Mouse (Mus musculus) limb, embryonic 11.5 days (tissue): ENCODE measurements around the gene Galnt18. TPM values are rescaled to one million over a fixed set of nuclear protein-coding genes. Genes with fewer than 3 reads are reported as not detected.

ENCODE experiments used
- ATAC-seq: fragments of 200-750 bp; cut with Nextera tagmentation; 2 replicates; pipeline ENCODE4 v1.8.0; 2017; ENCODE audit warnings: low read depth; ENCODE audit not compliant: insufficient number of reproducible peaks, low FRiP score, low TSS enrichment
- DNase-seq: peaks from one replicate; pipeline ENCODE4 v3.0.0-alpha.2; 2015; ENCODE audit warnings: low spot score
- H3K27ac ChIP-seq: fragments of 300-500 bp; sonication (generic); replicated peaks from 2 replicates; pipeline ENCODE4 v1.5.1; 2014; ENCODE audit warnings: low read depth, mild to moderate bottlenecking, low read length
- H3K27me3 ChIP-seq: fragments of 300-500 bp; sonication (generic); 2 replicates; pipeline ENCODE4 v1.6.1; 2014; ENCODE audit warnings: mild to moderate bottlenecking, low read length, mixed read lengths; ENCODE audit not compliant: control insufficient read depth, insufficient read depth
- H3K36me3 ChIP-seq: fragments of 300-500 bp; sonication (generic); 2 replicates; pipeline ENCODE4 v1.6.1; 2014; ENCODE audit warnings: mild to moderate bottlenecking, low read length, moderate library complexity, mixed read lengths; ENCODE audit not compliant: control insufficient read depth, insufficient read depth
- H3K4me1 ChIP-seq: fragments of 300-500 bp; sonication (generic); 2 replicates; pipeline ENCODE4 v1.6.1; 2014; ENCODE audit warnings: low read length, mixed read lengths; ENCODE audit not compliant: control insufficient read depth, insufficient read depth
- H3K4me2 ChIP-seq: fragments of 300-500 bp; sonication (generic); 2 replicates; pipeline ENCODE4 v1.6.1; 2014; ENCODE audit warnings: low read depth, mild to moderate bottlenecking, moderate library complexity; ENCODE audit not compliant: severe bottlenecking
- H3K4me3 ChIP-seq: fragments of 300-500 bp; sonication (generic); 2 replicates; pipeline ENCODE4 v1.5.1; 2014; ENCODE audit warnings: low read depth, low read length
- H3K9ac ChIP-seq: fragments of 300-500 bp; sonication (generic); 2 replicates; pipeline ENCODE4 v1.6.1; 2014; ENCODE audit warnings: mild to moderate bottlenecking, low read length
- H3K9me3 ChIP-seq: fragments of 300-500 bp; sonication (generic); 2 replicates; pipeline ENCODE4 v1.6.1; 2016; ENCODE audit warnings: low read length; ENCODE audit not compliant: control insufficient read depth
- WGBS: fragments of 180-500 bp; shearing (Covaris S2); extraction: QIAGEN DNeasy Blood & Tissue Kit; methylation state at CpG from one replicate; pipeline ENCODE4 v1.1.7; 2014; 5-methylcytosine and 5-hydroxymethylcytosine counted together
- polyA plus RNA-seq: library from polyadenylated mRNA; unstranded; fragments of >200 nt; fragmentation: Nextera tagmentation; extraction: Ambion mirVana; gene quantifications from 2 replicates; pipeline ENCODE4 v1.2.1, GENCODE M21; 2014

Galnt18 gene
- polyA plus RNA-seq, 1 experiment from 2014 or later: 7.0 TPM

GRCm38 (mm10) chr7:111509167-111509854 is 270.5 kb downstream of the Galnt18 start:
- ATAC-seq (no peak), DNase-seq (no peak)
- Histone ChIP-seq H3K4me1 (no peaks in the 10 kb centered on the region), H3K9me3 (no peaks in the 10 kb centered on the region), H3K27me3 (no peaks in the 10 kb centered on the region), H3K36me3 (no peaks in the 10 kb centered on the region), H3K9ac (no peak overlapping the region), H3K4me2 (no peak overlapping the region), H3K27ac (no peak overlapping the region), H3K4me3 (no peak overlapping the region)
- 62% methylated on average over 2 of the region's 2 CpGs for WGBS

GRCm38 (mm10) chr7:111500616-111501015 is 279.2 kb downstream of the Galnt18 start:
- no peak overlapping the region for H3K9ac ChIP-seq
- ATAC-seq: no peak
- no peak overlapping the region for H3K4me2 ChIP-seq
- 80% methylated on average over 2 of the region's 2 CpGs for WGBS
- H3K4me1 ChIP-seq: no peaks in the 10 kb centered on the region
- no peaks in the 10 kb centered on the region for H3K9me3 ChIP-seq
- no peak overlapping the region for H3K27ac ChIP-seq
- no peak for DNase-seq
- H3K36me3 ChIP-seq: no peaks in the 10 kb centered on the region
- no peaks in the 10 kb centered on the region for H3K27me3 ChIP-seq
- no peak overlapping the region for H3K4me3 ChIP-seq

DNA sequence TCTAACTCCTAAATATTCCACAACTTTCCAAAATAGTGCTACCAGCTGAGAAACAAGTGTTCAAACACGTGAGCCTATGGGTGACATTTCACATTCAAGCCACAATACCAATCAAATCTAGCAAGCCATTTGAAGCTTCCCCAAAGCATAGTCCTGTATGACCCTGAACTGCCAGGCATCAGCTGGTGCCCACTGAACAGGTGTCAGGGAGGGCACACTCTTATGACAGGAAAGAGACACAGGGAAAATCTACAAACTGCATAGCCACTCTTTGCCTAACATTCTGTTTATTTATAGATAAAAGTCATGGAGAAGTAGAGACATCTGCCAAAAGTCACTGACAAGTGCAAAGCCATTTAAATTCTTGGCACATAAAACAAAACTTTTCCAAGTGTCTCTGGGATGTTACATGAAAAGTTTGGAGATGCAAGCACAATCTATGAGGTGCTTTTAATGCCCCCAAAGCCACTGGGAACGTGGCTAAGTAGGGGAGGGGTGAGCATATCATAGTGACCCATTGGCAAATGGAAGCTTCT is 280.5 kb downstream of the Galnt18 start:
- no peak for DNase-seq
- ATAC-seq: no peak
- no peak overlapping the region for H3K27ac ChIP-seq
- no peak overlapping the region for H3K9ac ChIP-seq
- WGBS: 53% methylated on average over 2 of the region's 2 CpGs
- H3K4me1 ChIP-seq: no peaks in the 10 kb centered on the region
- H3K27me3 ChIP-seq: no peaks in the 10 kb centered on the region
- H3K4me3 ChIP-seq: no peak overlapping the region
- H3K36me3 ChIP-seq: no peaks in the 10 kb centered on the region
- H3K9me3 ChIP-seq: no peaks in the 10 kb centered on the region
- H3K4me2 ChIP-seq: no peak overlapping the region

GRCm38 (mm10) chr7:111497191-111497590 is 282.6 kb downstream of the Galnt18 start:
- Histone ChIP-seq H3K4me3 (no peak overlapping the region), H3K4me1 (no peaks in the 10 kb centered on the region), H3K27ac (no peak overlapping the region), H3K9me3 (no peaks in the 10 kb centered on the region), H3K36me3 (no peaks in the 10 kb centered on the region), H3K27me3 (no peaks in the 10 kb centered on the region), H3K9ac (no peak overlapping the region), H3K4me2 (no peak overlapping the region)
- ATAC-seq: no peak
- DNase-seq: no peak
- WGBS: 71% methylated on average over 6 of the region's 6 CpGs

DNA sequence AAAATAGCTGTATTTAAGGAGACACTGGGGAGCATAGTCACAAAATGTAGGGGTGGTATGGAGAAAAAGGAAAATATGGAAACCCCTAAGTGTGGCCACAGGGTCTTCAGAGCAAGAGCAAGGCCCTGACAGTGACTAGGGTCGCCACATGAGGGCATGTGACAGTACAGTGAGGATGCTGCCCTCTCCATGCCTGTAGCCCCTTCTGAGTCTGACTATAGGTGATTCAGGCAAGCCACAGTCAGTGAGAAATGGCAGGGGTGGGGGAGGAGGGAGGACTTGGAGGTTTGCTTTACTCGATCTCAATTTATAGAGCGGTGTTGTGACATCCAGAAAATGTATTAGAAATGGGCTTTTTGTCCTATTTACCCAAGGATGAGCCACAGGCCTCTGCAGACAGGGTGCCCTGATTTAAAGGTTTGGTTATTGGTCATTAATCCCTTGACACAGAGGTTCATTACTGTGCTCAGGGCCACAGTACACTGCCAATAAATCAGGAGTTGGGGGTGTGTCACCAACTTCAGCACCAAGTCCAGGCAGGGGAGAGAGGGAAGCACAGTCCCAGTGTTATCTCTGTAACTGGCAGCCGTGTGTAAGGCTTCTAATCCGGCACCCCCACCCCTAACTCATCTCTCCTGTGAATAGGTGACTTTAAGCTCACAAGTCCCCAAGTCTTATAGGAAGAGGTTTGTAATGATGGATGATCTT is 287.4 kb downstream of the Galnt18 start:
- no peak overlapping the region for H3K9ac ChIP-seq
- no peak overlapping the region for H3K4me2 ChIP-seq
- no peaks in the 10 kb centered on the region for H3K27me3 ChIP-seq
- H3K27ac ChIP-seq: no peak overlapping the region
- H3K9me3 ChIP-seq: no peaks in the 10 kb centered on the region
- no peak overlapping the region for H3K4me3 ChIP-seq
- DNase-seq (no peak), ATAC-seq (no peak)
- H3K36me3 ChIP-seq: no peaks in the 10 kb centered on the region
- WGBS: 51% methylated on average over 5 of the region's 5 CpGs
- H3K4me1 ChIP-seq: no peaks in the 10 kb centered on the region

GRCm38 (mm10) chr7:111491566-111491965 is 288.2 kb downstream of the Galnt18 start:
- no peak for ATAC-seq
- H3K27ac ChIP-seq: no peak overlapping the region
- H3K4me3 ChIP-seq: no peak overlapping the region
- H3K4me2 ChIP-seq: no peak overlapping the region
- 81% methylated on average over 2 of the region's 2 CpGs for WGBS
- DNase-seq: no peak
- no peaks in the 10 kb centered on the region for H3K27me3 ChIP-seq
- H3K4me1 ChIP-seq: no peaks in the 10 kb centered on the region
- no peaks in the 10 kb centered on the region for H3K36me3 ChIP-seq
- no peak overlapping the region for H3K9ac ChIP-seq
- H3K9me3 ChIP-seq: no peaks in the 10 kb centered on the region

DNA sequence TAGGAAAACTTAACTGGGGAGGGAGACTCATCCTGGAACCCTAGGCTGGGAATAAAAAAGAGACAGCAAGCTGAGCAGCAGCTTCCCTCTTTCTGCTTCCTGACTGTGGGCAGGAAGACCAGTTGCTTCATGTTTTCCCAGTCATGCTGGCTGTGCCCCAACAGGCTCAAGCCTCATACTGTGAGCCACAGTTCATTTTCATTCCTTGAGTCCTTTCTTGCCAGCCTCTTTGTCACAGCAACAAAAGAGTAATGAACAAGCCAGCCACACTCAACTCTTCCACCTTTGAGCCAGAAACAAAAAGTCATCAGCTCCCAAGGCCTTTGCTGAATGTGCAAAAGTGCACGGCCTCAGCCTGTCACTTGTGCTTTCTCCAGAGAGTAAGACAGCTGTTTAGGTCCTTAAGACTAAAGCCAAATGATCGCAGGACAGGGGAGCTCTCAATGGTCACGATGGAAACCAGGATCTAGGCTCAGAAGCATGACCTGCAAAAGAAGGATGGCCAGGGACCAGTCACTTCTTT is 292.9 kb downstream of the Galnt18 start:
- 83% methylated on average over 3 of the region's 3 CpGs for WGBS
- no peak for ATAC-seq

DNA sequence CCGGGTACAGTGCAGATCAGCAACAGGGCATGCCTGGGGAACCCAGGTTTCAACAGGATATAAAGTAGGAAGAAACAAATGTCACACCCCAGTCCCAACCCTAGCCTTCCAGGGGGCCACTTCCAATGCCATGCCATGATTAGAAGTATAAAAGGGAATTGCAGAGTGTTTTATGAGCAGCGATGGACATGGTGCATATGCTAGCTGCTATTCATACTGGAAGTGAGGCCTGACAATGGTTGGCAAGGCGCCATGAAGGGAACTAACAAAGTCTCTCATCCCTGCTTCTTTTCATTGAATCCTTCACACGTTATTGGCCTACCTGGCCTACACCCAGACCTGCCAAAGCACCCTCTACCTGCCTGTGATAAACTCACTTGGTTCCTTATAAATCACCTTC is 295.9 kb downstream of the Galnt18 start:
- Histone ChIP-seq H3K4me2 (no peak overlapping the region), H3K27ac (no peak overlapping the region), H3K36me3 (no peaks in the 10 kb centered on the region), H3K9ac (no peak overlapping the region), H3K4me3 (no peak overlapping the region), H3K27me3 (no peaks in the 10 kb centered on the region), H3K9me3 (no peaks in the 10 kb centered on the region), H3K4me1 (no peaks in the 10 kb centered on the region)
- ATAC-seq (no peak), DNase-seq (no peak)
- WGBS: 90% methylated on average over 4 of the region's 4 CpGs

More for the DNA sequence above, 292.9 kb downstream of the Galnt18 start:
- Histone ChIP-seq H3K27me3 (no peaks in the 10 kb centered on the region), H3K9ac (no peak overlapping the region), H3K4me2 (no peak overlapping the region), H3K36me3 (no peaks in the 10 kb centered on the region), H3K4me3 (no peak overlapping the region), H3K4me1 (no peaks in the 10 kb centered on the region), H3K9me3 (no peaks in the 10 kb centered on the region), H3K27ac (no peak overlapping the region)
- DNase-seq: no peak
